Mouse (Mus musculus) left cerebral cortex, postnatal 14 days (tissue): Measurements from ENCODE around the gene Olfr1404. TPM values are rescaled to one million over a fixed set of nuclear protein-coding genes. Genes with fewer than 3 reads are reported as not detected.
"Not testable (repeated sequence)": the region's sequence is repeated elsewhere in the genome, so short reads cannot be mapped to it uniquely, and the experiment has no call there.

ENCODE experiments used
- DNase-seq, 2 experiments: peaks; one replicate each; pipeline ENCODE4 v3.0.0; 2021 to 2022; ENCODE audit warnings: low spot score in 2 of 2, mixed read lengths in 1 of 2
- intact Hi-C: fragments of 180-260 bp; cut with DNase I; formaldehyde crosslinking; loops from one replicate; pipeline ENCODE4 v1.15.1; 2025
- long read RNA-seq, 2 experiments: library from polyadenylated mRNA; stranded (forward); transcript quantifications; one replicate each; pipeline ENCODE4 v2.0.0; 2021
- total RNA-seq, 2 experiments: library from RNA; stranded (reverse); gene quantifications; 2 replicates each; pipeline ENCODE4 v1.2.3; 2021

The Olfr1404 gene
- not detected for total RNA-seq
- long read RNA-seq, experiment 1: 0 reads
- long read RNA-seq, experiment 2: 0 reads

DNA sequence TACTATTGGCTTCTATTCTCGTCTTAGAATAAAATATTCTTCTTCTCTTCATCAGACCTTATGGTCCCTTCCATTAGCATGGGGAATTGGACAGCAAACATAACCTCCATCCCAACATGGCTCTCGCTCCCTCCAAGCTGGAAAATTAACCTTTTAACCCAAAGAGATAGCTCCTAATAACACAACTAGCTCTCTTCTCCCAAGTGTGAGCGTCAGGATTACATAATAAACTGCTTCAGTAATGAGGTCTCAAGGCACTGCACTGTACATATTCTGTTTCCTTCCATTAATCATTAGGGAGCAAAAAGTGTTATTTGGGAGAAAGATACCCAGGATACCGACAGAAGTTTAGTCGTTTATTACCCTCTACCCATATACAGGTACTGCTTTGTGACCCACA lies at the start of gene Olfr1404:
Olfr1404 (plus strand) TSS at position 301 of the 400 bp plus-strand sequence.
- intact Hi-C loops: no loop called here
- DNase-seq: no peak

DNA sequence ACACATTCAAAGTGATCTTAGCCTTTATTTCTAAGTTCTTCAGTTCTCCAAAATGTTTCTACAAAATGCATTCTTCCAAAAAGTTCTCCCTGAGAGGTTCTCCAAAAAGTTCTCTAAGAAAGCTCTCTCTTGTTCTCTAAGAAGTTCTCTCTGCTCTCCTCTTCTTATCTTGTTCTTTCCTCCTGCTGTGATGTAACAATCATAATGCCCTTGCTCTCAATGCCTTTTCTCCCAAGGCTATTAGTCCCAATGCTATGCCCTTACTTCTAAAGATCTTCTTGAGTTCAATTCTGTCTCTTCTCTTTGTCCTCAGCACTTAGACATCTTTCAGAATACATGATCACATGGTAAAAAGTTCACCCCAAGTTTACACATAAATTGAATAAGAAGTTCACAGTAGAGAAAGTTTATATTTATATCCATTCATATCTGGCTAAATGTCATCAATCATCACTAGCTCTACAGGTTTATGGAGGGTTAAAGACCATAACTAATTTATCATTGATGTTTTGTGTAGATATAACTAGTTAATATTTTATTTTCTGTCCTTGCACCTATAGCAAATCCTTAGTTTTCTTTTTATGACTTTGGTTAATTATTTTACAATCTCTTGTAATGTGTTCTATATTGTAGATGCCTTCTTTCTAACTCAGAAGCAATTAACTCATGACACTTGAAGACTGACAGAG lies 37.9 kb upstream of the Olfr1404 start:
- no peak for DNase-seq
- intact Hi-C loops: no loop called here

DNA sequence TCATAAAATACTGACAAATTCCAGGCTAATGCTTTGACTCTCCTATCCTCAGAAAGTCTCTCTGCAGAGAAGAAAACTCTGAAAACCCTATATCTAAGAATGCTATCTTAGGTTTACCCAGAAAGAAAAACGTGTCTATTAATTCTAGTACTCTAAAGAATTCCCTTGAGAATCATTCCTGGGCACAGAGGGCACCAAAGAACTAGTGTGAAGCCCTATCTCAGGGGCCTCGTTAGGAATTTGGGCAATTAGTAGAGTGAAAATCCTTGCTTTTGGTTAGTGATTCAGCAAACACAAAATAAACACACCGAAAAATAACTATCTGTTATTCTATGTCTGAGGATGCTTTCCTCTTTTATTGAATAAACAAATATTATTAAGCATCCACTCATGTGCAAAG lies 21.7 kb upstream of the Olfr1404 start, which contains the start of gene Olfr1406:
Olfr1406 (minus strand) TSS at position 101 of the 400 bp plus-strand sequence.
- intact Hi-C loops: no loop called here
- DNase-seq: no peak

DNA sequence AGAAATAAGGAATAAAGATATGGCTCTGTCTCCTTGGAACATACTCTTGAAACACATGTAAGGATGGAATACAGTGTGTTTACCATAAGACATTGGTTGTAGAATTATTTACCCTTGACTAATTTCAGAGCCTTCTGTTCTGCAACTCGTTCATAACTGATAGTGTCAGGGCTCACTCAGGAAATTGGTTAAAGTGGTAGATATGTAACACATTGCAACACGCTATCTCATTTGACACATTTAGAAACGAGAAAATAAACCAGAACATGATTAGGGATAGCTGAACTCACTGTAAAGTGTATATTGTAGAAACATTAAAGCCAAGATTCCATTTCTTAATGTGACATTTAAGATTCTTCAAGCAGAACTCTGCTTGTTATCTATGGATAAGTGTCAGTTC lies 20.1 kb upstream of the Olfr1404 start:
- DNase-seq: no peak
- intact Hi-C loops: no loop called here

DNA sequence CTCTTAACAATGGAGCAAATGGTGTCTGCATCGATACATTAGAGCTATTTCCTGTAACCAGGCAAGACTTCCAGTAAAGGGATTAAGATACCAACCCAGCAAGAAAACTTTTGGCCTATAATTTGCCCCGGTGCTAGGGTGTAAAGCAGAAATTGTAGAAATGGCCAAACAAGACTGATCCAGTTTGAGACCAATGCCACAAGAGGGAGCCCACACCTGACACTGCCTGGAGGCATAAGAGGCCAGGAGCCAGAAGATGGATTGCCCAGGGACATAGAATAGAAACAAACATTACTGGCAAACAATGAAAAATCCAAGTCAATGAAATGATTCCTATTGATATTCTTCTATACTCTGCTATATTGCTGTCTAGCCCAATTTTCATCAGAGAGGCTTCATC lies 15.8 kb upstream of the Olfr1404 start:
- DNase-seq: no peak

DNA sequence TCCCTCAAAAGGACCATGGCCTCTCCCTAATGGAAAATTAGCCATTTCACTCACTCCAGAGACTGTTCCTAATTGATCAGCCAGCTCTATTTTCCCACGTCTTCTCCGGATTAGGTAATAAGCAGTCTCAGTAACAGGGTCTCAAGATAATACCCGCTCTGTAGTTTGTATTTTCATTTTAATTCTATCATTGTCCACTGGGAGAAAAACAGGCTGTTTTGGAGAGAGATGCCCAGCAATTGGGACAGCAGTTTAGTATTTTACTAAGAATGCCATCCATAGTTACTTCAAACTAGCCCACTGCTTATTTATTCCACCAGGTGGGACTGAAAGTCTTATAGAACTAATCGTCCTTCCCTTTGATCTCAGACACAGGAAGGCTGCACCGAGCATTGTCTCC lies 14.7 kb upstream of the Olfr1404 start, which contains the start of gene Olfr218:
Olfr218 (plus strand) TSS at position 301 of the 400 bp plus-strand sequence.
- intact Hi-C loops: no loop called here

More for the DNA sequence above, 15.8 kb upstream of the Olfr1404 start:
- intact Hi-C loops: no loop called here

DNA sequence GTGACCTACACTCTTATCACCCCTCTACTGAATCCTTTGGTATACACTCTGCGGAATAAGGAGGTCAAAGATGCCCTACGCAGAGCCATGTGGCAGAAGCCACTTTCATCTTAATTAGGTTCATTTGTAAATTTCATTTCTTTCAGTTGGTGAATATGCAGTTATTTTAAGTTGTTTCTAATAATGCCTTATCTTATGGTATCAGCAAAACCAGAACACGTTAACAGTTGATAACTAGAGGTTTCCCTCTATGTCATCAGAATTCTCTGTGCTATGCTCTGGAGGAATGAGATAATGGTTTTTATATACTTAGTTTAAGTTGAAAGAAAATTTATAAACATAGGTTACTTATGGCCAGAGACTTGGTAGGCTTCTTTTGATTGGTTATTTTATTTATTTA lies 4.3 kb downstream of the Olfr1404 start:
- no peak for DNase-seq
- intact Hi-C loops: no loop called here

More for the DNA sequence above, 14.7 kb upstream of the Olfr1404 start, which contains the start of gene Olfr218:
- no peak for DNase-seq

DNA sequence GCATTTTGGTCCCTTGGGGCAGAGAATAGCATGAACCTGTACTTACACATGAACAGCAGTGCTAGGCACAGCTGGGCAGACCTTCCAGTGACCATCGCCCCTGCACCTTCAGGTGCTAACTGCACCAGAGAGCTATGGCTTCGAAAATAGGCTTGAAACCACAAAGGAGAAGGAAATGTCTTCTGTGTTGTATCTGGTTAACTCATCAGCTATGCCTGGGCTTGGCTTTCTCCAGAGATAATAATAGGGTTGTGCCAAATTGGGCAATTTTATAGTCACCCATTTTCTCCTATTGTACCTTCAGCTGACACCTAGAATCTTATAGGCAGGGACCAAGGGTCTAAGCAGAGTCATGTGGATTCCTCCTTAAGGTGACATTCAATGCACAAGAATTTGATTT lies 14.9 kb downstream of the Olfr1404 start, which contains the start of gene Fcer1a:
Fcer1a (minus strand) TSS at position 134 of the 400 bp plus-strand sequence.
- intact Hi-C loops: no loop called here
- no peak for DNase-seq

DNA sequence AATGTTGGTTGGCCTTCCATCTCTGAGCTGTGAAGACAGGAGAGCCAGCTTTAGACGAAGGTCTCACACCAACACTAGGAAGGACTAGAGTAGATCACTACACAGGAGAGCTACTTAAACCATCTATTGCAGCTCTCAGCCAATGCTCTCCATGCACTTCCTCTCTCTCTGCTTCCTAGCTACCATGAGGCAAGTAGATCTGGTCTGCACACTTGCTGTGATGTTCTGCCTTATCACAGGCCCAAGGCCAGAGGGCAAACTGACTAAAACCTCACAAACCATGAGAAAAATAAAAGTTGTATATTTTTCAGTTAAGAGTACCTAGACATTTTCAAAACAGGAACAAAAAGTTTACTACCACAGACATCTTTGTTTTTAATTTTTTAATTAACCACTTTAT lies 24.8 kb downstream of the Olfr1404 start:
- intact Hi-C loops: not testable (repeated sequence)

DNA sequence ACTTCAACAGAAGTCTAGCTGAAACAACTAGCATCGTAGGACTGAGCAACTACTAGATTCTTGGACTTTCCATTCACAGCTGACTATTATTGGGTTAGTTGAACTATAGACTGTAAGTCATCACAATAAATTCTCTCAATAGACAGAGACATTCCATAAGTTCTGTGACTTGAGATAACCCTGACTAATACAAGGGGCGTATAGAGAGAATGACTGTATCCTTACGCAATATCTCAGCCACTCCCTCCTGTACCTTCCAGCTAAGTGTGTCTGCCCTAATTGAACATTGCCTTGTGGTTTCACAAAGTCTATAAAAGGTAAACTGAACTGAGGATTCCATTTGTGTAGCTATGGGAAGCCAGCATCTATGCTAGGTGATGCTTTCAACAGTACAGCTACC lies 37.7 kb downstream of the Olfr1404 start:
- no peak for DNase-seq
- intact Hi-C loops: no loop called here

More for the DNA sequence above, 24.8 kb downstream of the Olfr1404 start:
- not testable (repeated sequence) for DNase-seq

DNA sequence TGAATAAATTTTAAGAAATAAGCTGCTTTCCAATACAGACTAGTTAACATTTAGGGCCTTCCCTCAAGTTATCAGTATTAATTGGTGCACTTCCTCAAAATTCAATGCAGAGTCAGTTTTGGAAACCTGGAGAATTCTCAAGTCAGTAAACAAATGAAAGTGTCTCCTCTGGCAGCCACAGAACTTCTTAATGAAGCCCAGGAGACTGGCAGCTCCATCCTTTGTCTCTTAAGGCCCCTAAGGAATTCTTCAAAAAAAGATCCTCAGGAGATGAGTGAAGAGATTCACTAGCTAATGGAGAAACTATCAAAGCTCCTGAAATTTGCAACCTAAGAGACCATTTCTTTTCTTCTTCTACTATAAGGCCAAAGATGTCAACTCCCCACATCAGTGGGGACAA lies 53.5 kb downstream of the Olfr1404 start, which contains the start of gene Olfr418:
Olfr418 (plus strand) TSS at position 301 of the 400 bp plus-strand sequence.
- intact Hi-C loops: no loop called here
- no peak for DNase-seq

Other genes with a start within 250 kb of the Olfr1404 start
- gene Olfr1408, start 75.0 kb upstream of the Olfr1404 start, total RNA-seq: not detected
- gene Olfr1406, start 21.8 kb upstream of the Olfr1404 start, total RNA-seq: not detected
- not detected for gene Olfr218, start 14.6 kb upstream of the Olfr1404 start, total RNA-seq
- gene Fcer1a, start 14.8 kb downstream of the Olfr1404 start, total RNA-seq: not detected
- gene Olfr418, start 53.6 kb downstream of the Olfr1404 start, total RNA-seq: not detected
- not detected for gene Mptx2, start 65.4 kb downstream of the Olfr1404 start, total RNA-seq
- gene Ackr1, start 121.4 kb downstream of the Olfr1404 start, total RNA-seq: 100 to 1,000 TPM; 116 to 127 TPM
- 1 to 10 TPM; 2.4 to 2.7 TPM for gene Aim2, start 138.5 kb downstream of the Olfr1404 start, total RNA-seq
- gene Cadm3, start 155.3 kb downstream of the Olfr1404 start, total RNA-seq: 100 to 1,000 TPM; 482 to 514 TPM